Mouse (Mus musculus): ENCODE results near the gene Zbtb2. TPM values are rescaled to one million over a fixed set of nuclear protein-coding genes. Genes with fewer than 3 reads are reported as not detected.

Gene Zbtb2
- polyA plus RNA-seq (2012; rRNA removed): 12.4 and 16.5 TPM in 2 replicates

GRCm38 (mm10) chr10:4387701-4388383 lies at the start of gene Zbtb2:
Zbtb2 (minus strand) TSS chr10:4388108.

GRCm38 (mm10) chr10:4432123-4432931 lies 44.4 kb upstream of the Zbtb2 start, which contains the start of the genes Rmnd1 and Armt1:
Rmnd1 (minus strand) TSS chr10:4432388.
Armt1 (plus strand) TSS chr10:4432467.

Other genes starting within 250 kb of the Zbtb2 start
- 44.5 and 78.0 TPM in 2 replicates for gene Akap12, start 121.7 kb downstream of the Zbtb2 start, polyA plus RNA-seq (2012; rRNA removed)
- gene Rmnd1, start 44.3 kb upstream of the Zbtb2 start, polyA plus RNA-seq (2012; rRNA removed): 46.2 and 57.8 TPM in 2 replicates
- 20.4 and 27.0 TPM in 2 replicates for gene Armt1, start 44.4 kb upstream of the Zbtb2 start, polyA plus RNA-seq (2012; rRNA removed)
- 0.14 and 0.20 TPM in 2 replicates for gene Ccdc170, start 94.4 kb upstream of the Zbtb2 start, polyA plus RNA-seq (2012; rRNA removed)
- gene Esr1, start 223.5 kb upstream of the Zbtb2 start, polyA plus RNA-seq (2012; rRNA removed): 0.02 and 0.15 TPM in 2 replicates

Measured in central nervous system, embryonic 11.5 days (tissue).